Mouse (Mus musculus): Measurements from ENCODE around the gene Ank3. TPM values are rescaled to one million over a fixed set of nuclear protein-coding genes. Genes with fewer than 3 reads are reported as not detected.

Gene Ank3
- polyA plus RNA-seq, 1 experiment: 23.3 TPM

DNA sequence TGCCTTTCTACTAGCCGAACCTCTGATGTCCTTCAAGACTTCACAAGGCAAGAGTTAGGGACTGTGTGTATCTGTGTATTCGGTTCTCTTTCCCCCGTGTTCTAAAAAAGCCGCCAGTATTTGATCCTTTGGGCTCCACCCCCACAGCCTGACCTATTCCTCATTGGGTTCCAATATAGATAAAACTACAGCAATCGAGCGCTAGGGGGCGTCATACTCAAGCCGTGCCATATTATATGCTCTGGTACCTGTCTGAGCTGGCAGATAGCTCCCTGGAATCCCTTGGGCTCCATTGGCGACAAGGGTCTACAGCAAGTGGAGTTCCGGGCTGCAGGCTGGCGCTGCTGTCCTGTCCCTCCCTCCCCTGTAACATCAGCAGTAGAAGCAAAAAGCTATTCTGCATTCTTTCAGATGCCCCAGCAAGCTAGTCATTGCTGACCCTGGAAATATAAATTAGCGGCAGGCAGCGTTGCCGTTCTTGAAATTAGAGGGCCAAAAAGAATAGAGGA is 209.1 kb downstream of the Ank3 start:
- WGBS: 73% methylated on average over 14 of the region's 14 CpGs

DNA sequence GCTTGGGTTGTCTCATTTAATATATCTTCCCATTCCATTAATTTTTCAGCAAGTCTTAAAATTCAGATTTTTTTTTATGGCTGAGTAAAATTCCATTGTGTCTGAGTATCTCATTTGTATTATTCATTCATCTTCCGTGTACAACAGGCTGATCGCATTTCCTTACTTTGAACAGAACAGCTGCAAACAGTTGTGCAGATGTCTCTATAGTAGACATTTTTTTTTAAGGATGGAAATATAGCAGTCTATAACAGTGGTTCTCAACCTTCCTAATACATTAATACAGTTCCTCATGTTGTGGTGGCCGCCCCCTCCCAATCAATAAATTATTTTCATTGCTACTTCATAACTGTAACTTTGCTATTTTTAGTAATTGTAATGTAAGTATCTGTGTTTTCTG is 212.7 kb downstream of the Ank3 start:
- TF ChIP-seq CTCF (IDR thresholded peaks at IDR 0.05; ENCODE audit: insufficient read depth, low read length) (no peak), POLR2A (IDR thresholded peaks at IDR 0.05; ENCODE audit: borderline replicate concordance, extremely low read depth, low read depth, low read length) (no peak)
- no peak for DNase-seq
- H3K4me1 ChIP-seq (ENCODE audit: control insufficient read depth, insufficient read depth, low read length): 0 out of 2 replicates have a peak, but pooled peaks cover 2% of the 10 kb centered on the region
- H3K4me3 ChIP-seq (replicated peaks; ENCODE audit: extremely low read depth, low read depth, low read length): no peak overlapping the region
- WGBS: 44% methylated on average over 3 of the region's 3 CpGs

More for the DNA sequence above, 209.1 kb downstream of the Ank3 start:
- TF ChIP-seq CTCF (IDR thresholded peaks at IDR 0.05; ENCODE audit: insufficient read depth, low read length) (no peak), POLR2A (IDR thresholded peaks at IDR 0.05; ENCODE audit: borderline replicate concordance, extremely low read depth, low read depth, low read length) (no peak)
- no peak for DNase-seq
- no peak overlapping the region for H3K4me3 ChIP-seq (replicated peaks; ENCODE audit: extremely low read depth, low read depth, low read length)
- 0 out of 2 replicates have a peak, but pooled peaks cover 2% of the 10 kb centered on the region for H3K4me1 ChIP-seq (ENCODE audit: control insufficient read depth, insufficient read depth, low read length)

DNA sequence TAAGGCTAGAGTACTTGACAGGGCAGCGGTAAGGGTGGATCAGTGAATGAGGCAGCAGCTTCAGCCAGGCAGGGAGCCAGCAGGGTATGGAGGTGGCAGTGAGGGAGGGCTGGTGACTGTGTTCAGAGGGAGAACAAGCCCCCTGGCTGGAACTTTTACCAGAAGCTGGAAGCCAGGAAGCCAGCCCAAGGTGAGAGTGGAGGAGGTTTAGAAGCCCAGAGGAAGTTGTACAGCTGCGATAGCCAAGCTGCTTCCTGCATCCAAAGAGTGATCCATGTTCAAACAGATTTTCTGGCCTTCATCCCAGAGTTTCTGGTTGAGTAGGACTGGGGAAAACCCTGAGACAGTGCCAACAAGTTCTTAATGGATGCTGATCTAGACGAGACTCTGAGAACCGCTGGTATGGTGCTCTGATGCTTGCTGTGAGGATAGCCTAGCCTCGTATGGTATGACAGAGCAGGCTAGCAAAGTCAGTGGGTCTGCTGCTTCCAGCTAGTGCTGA is 213.3 kb downstream of the Ank3 start:
- H3K4me3 ChIP-seq (replicated peaks; ENCODE audit: extremely low read depth, low read depth, low read length): no peak overlapping the region
- 19% methylated on average over 5 of the region's 5 CpGs for WGBS
- no peak for DNase-seq
- 0 out of 2 replicates have a peak, but pooled peaks cover 2% of the 10 kb centered on the region for H3K4me1 ChIP-seq (ENCODE audit: control insufficient read depth, insufficient read depth, low read length)
- no peak for TF ChIP-seq CTCF (IDR thresholded peaks at IDR 0.05; ENCODE audit: insufficient read depth, low read length)
- TF ChIP-seq POLR2A (IDR thresholded peaks at IDR 0.05; ENCODE audit: borderline replicate concordance, extremely low read depth, low read depth, low read length): no peak

DNA sequence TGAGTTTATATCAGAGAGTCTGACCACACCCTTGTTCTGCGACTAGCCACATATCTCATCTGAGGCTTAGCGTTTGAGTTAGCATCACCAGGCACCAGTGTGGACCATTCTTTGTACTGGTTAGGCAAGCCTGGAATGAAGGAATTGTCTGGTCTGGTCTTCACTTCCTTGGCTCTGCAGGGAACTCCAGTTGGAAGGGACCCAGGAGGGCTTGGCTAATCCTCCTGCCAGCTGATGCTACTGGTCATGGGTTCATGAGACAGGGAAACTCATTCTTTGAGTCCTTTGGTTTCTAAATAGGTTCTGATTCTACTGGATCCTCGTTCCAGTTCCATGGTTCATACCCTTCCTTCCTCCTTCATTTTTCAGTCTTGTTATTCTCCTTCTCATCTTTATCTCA is 218.4 kb downstream of the Ank3 start:
- no peak for DNase-seq
- Histone ChIP-seq H3K4me1 (ENCODE audit: control insufficient read depth, insufficient read depth, low read length) (no peaks in the 10 kb centered on the region), H3K4me3 (replicated peaks; ENCODE audit: extremely low read depth, low read depth, low read length) (no peak overlapping the region)
- WGBS: 70% methylated on average over 3 of the region's 3 CpGs
- TF ChIP-seq CTCF (IDR thresholded peaks at IDR 0.05; ENCODE audit: insufficient read depth, low read length) (no peak), POLR2A (IDR thresholded peaks at IDR 0.05; ENCODE audit: borderline replicate concordance, extremely low read depth, low read depth, low read length) (no peak)

DNA sequence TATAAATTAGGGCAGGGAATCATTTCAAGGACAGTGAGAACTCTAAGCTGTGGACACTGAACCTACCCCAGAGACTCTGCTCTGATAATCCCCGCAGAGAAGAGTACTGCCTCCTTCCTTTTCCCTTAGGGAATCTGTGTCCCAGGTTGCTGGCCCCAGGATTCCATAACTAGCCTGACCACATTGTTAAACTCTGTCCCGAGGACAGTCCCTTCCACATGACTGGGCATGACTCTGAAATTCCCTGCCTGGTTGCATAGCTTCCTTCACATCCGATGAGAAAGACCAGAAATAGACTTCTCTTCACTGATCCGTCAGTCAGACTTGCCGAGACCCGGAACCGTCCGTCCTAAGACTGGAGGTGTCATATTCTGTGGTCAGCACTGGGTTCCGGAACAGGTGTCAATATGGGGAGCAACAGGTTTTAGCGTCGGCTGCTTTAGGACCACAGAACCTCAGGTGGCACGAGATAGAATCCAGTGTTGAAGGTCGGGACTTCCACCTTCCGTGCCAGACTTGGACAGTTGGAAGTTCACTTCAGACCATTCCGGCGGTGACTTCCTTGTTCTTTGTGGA is 219.1 kb downstream of the Ank3 start:
- H3K4me3 ChIP-seq (replicated peaks; ENCODE audit: extremely low read depth, low read depth, low read length): no peak overlapping the region
- WGBS: 78% methylated on average over 16 of the region's 16 CpGs

DNA sequence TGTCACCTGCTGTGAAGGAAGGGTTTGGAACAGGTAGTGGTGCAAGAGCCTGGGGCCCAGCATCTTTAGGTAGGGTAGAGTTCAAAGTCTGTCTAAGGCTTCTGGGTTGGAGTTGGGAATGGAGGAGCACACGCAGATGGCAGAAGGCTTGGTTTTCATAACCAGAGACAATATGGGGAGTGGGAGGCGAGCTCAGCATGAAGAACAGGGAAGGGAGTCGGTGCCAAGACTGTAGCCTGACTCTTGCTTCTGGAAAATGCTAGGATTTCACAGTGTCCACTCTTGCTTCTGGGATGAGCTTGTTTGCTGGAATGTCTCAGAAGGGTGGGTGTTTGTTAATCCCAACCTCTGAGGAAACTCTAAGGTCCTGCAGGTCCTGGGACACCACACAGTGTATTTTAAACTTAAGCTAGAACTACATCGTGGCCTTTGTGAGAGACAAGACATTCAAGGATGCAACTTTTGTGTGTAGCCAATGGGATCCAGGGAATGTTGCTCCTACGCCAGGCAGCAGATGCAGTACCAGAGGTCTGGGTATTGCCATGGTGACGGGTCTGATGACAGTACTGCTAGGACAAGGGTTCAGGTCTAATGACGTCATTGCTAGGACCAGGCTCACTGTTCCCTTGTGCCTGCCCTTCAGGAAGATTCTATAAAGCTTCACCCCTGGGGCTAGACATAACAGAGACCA is 222.3 kb downstream of the Ank3 start:
- WGBS: 79% methylated on average over 7 of the region's 7 CpGs
- H3K4me1 ChIP-seq (ENCODE audit: control insufficient read depth, insufficient read depth, low read length): no peaks in the 10 kb centered on the region
- H3K4me3 ChIP-seq (replicated peaks; ENCODE audit: extremely low read depth, low read depth, low read length): no peak overlapping the region
- DNase-seq: no peak
- no peak for TF ChIP-seq POLR2A (IDR thresholded peaks at IDR 0.05; ENCODE audit: borderline replicate concordance, extremely low read depth, low read depth, low read length)

More for the DNA sequence above, 219.1 kb downstream of the Ank3 start:
- DNase-seq: no peak
- no peaks in the 10 kb centered on the region for H3K4me1 ChIP-seq (ENCODE audit: control insufficient read depth, insufficient read depth, low read length)
- TF ChIP-seq POLR2A (IDR thresholded peaks at IDR 0.05; ENCODE audit: borderline replicate concordance, extremely low read depth, low read depth, low read length): no peak
- no peak for TF ChIP-seq CTCF (IDR thresholded peaks at IDR 0.05; ENCODE audit: insufficient read depth, low read length)

DNA sequence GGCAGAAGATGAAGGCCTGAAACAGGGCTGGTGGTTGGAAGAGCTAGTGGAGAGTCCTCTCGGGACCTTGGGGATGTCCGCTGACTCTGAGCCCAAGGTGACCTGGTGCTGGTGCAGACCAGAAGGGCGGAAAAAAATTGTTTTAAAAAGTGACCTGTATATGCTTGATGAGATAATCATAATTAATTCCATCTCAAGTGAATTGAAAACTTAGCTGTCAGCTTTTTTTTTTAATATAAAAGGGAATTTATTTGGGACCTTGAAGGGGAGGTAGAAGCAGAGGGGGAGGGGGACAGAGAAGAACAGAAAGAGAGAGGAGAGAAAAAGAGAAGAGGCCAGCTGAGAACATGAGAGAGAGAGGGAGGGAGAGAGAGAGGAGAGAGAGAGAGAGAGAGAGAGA is 229.2 kb downstream of the Ank3 start:
- TF ChIP-seq POLR2A (IDR thresholded peaks at IDR 0.05; ENCODE audit: borderline replicate concordance, extremely low read depth, low read depth, low read length) (no peak), CTCF (IDR thresholded peaks at IDR 0.05; ENCODE audit: insufficient read depth, low read length) (no peak)
- DNase-seq: no peak
- 80% methylated on average over 3 of the region's 3 CpGs for WGBS
- H3K4me3 ChIP-seq (replicated peaks; ENCODE audit: extremely low read depth, low read depth, low read length): no peak overlapping the region
- no peaks in the 10 kb centered on the region; the same call in 1 of the 2 replicates for H3K4me1 ChIP-seq (ENCODE audit: control insufficient read depth, insufficient read depth, low read length)

DNA sequence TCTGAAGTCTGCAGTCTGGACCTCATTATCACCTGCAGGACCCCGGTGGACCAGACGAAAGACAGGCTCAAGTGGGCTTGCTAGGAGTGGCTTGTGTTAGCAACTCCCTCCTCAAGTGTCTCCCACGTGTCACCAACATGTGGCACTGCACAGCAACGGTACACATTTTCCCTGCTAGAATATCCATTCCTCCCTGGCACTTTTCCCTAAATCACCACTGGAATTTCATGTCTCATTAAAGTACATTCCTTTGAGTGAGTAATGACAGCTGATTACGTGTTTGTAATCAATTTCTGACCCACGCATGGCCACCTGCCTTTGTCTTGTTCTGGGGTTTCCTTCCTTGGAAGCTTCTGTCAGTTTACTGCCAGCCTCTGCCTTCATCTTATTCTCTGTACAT is 230.2 kb downstream of the Ank3 start:
- H3K4me3 ChIP-seq (replicated peaks; ENCODE audit: extremely low read depth, low read depth, low read length): no peak overlapping the region
- TF ChIP-seq CTCF (IDR thresholded peaks at IDR 0.05; ENCODE audit: insufficient read depth, low read length) (no peak), POLR2A (IDR thresholded peaks at IDR 0.05; ENCODE audit: borderline replicate concordance, extremely low read depth, low read depth, low read length) (no peak)
- H3K4me1 ChIP-seq (ENCODE audit: control insufficient read depth, insufficient read depth, low read length): no peaks in the 10 kb centered on the region; the same call in 1 of the 2 replicates
- DNase-seq: no peak
- WGBS: 39% methylated on average over 6 of the region's 6 CpGs

DNA sequence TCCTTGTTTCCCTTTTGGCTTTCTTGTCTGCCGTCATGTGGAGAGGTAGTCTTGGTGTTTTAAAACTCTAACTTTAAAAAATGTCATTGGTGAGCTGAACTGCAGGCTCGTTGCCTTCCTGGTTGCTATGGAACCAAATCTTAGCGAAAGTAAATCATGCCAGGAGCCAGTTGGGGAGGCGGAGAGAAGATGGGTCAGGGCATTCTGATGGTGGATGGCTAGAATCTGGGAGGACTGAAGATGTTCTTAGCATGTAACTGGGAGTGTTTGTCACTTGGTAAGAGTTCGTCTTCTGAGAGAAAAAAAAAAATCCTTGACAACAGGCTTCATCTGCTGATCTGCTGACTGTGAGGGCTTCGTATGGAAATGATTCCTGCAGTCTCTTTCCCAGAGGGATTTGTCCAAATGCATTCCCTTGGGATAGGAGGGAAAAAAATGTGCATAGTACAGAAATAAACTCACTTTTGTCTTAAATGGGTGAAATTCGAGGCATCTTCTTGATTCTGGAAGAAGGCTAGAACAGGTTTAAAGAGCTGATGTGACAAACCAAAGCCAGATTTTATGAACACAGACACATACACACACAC is 232.3 kb downstream of the Ank3 start:
- no peak for TF ChIP-seq POLR2A (IDR thresholded peaks at IDR 0.05; ENCODE audit: borderline replicate concordance, extremely low read depth, low read depth, low read length)
- TF ChIP-seq CTCF (IDR thresholded peaks at IDR 0.05; ENCODE audit: insufficient read depth, low read length): no peak
- no peak overlapping the region for H3K4me3 ChIP-seq (replicated peaks; ENCODE audit: extremely low read depth, low read depth, low read length)
- WGBS: 35% methylated on average over 7 of the region's 7 CpGs
- DNase-seq: no peak
- H3K4me1 ChIP-seq (ENCODE audit: control insufficient read depth, insufficient read depth, low read length): no peaks in the 10 kb centered on the region; the same call in 1 of the 2 replicates

Data from lung, adult 2 months (tissue).